Mouse (Mus musculus): ENCODE results near the gene Gm6370. TPM values are rescaled to one million over a fixed set of nuclear protein-coding genes. Genes with fewer than 3 reads are reported as not detected.
"Not testable (repeated sequence)": the region's sequence is repeated elsewhere in the genome, so short reads cannot be mapped to it uniquely, and the experiment has no call there.

The Gm6370 gene
- not detected in 2 replicates for total RNA-seq (2017)

- not testable (repeated sequence) for ATAC-seq (ENCODE audit: extremely low read depth, insufficient number of reproducible peaks, low FRiP score, poor library complexity, severe bottlenecking)
Observed at GRCm38 (mm10) chr5:146491063-146491462, at the start of gene Gm6370. Gm6370 (plus strand) TSS chr5:146491363.

GRCm38 (mm10) chr5:146442767-146443166 is 48.4 kb upstream of the Gm6370 start:
- ATAC-seq (ENCODE audit: extremely low read depth, insufficient number of reproducible peaks, low FRiP score, poor library complexity, severe bottlenecking): no peak

- no peak for ATAC-seq (ENCODE audit: extremely low read depth, insufficient number of reproducible peaks, low FRiP score, poor library complexity, severe bottlenecking)
Observed at GRCm38 (mm10) chr5:146446633-146447032, 44.5 kb upstream of the Gm6370 start.

GRCm38 (mm10) chr5:146451592-146452254 is 39.4 kb upstream of the Gm6370 start:
- no peak for ATAC-seq (ENCODE audit: extremely low read depth, insufficient number of reproducible peaks, low FRiP score, poor library complexity, severe bottlenecking)

GRCm38 (mm10) chr5:146453556-146453955 is 37.6 kb upstream of the Gm6370 start:
- no peak for ATAC-seq (ENCODE audit: extremely low read depth, insufficient number of reproducible peaks, low FRiP score, poor library complexity, severe bottlenecking)

- ATAC-seq (ENCODE audit: extremely low read depth, insufficient number of reproducible peaks, low FRiP score, poor library complexity, severe bottlenecking): no peak
Observed at GRCm38 (mm10) chr5:146461612-146462011, 29.6 kb upstream of the Gm6370 start.

GRCm38 (mm10) chr5:146466663-146467062 is 24.5 kb upstream of the Gm6370 start:
- ATAC-seq (ENCODE audit: extremely low read depth, insufficient number of reproducible peaks, low FRiP score, poor library complexity, severe bottlenecking): no peak

- no peak for ATAC-seq (ENCODE audit: extremely low read depth, insufficient number of reproducible peaks, low FRiP score, poor library complexity, severe bottlenecking)
Observed at GRCm38 (mm10) chr5:146468311-146468710, 22.9 kb upstream of the Gm6370 start.

GRCm38 (mm10) chr5:146470821-146471220 is 20.3 kb upstream of the Gm6370 start:
- no peak for ATAC-seq (ENCODE audit: extremely low read depth, insufficient number of reproducible peaks, low FRiP score, poor library complexity, severe bottlenecking)

GRCm38 (mm10) chr5:146471311-146471710 is 19.9 kb upstream of the Gm6370 start:
- no peak for ATAC-seq (ENCODE audit: extremely low read depth, insufficient number of reproducible peaks, low FRiP score, poor library complexity, severe bottlenecking)

GRCm38 (mm10) chr5:146471821-146472220 is 19.3 kb upstream of the Gm6370 start:
- no peak for ATAC-seq (ENCODE audit: extremely low read depth, insufficient number of reproducible peaks, low FRiP score, poor library complexity, severe bottlenecking)

GRCm38 (mm10) chr5:146479564-146479963 is 11.6 kb upstream of the Gm6370 start:
- not testable (repeated sequence) for ATAC-seq (ENCODE audit: extremely low read depth, insufficient number of reproducible peaks, low FRiP score, poor library complexity, severe bottlenecking)

GRCm38 (mm10) chr5:146481665-146482064 is 9.5 kb upstream of the Gm6370 start, which contains the start of gene Gm6408:
Gm6408 (plus strand) TSS chr5:146481965.
- ATAC-seq (ENCODE audit: extremely low read depth, insufficient number of reproducible peaks, low FRiP score, poor library complexity, severe bottlenecking): not testable (repeated sequence)

- ATAC-seq (ENCODE audit: extremely low read depth, insufficient number of reproducible peaks, low FRiP score, poor library complexity, severe bottlenecking): not testable (repeated sequence)
Observed at GRCm38 (mm10) chr5:146488959-146489358, 2.2 kb upstream of the Gm6370 start.

GRCm38 (mm10) chr5:146502099-146502498 is 10.9 kb downstream of the Gm6370 start, which contains the start of gene 4930449I24Rik:
4930449I24Rik (plus strand) TSS chr5:146502399.
- not testable (repeated sequence) for ATAC-seq (ENCODE audit: extremely low read depth, insufficient number of reproducible peaks, low FRiP score, poor library complexity, severe bottlenecking)

- not testable (repeated sequence) for ATAC-seq (ENCODE audit: extremely low read depth, insufficient number of reproducible peaks, low FRiP score, poor library complexity, severe bottlenecking)
Observed at GRCm38 (mm10) chr5:146513823-146514222, 22.7 kb downstream of the Gm6370 start, which contains the start of gene Gm3402. Gm3402 (plus strand) TSS chr5:146514123.

GRCm38 (mm10) chr5:146525501-146525900 is 34.3 kb downstream of the Gm6370 start, which contains the start of gene Gm3404:
Gm3404 (plus strand) TSS chr5:146525801.
- ATAC-seq (ENCODE audit: extremely low read depth, insufficient number of reproducible peaks, low FRiP score, poor library complexity, severe bottlenecking): not testable (repeated sequence)

GRCm38 (mm10) chr5:146537347-146537746 is 46.2 kb downstream of the Gm6370 start, which contains the start of gene Gm3409:
Gm3409 (plus strand) TSS chr5:146537647.
- ATAC-seq (ENCODE audit: extremely low read depth, insufficient number of reproducible peaks, low FRiP score, poor library complexity, severe bottlenecking): not testable (repeated sequence)

Data from neutrophil, adult 5-6 weeks (primary cell).